ENCODE assay signal across 8 mouse cellular contexts in the genomic region with DNA sequence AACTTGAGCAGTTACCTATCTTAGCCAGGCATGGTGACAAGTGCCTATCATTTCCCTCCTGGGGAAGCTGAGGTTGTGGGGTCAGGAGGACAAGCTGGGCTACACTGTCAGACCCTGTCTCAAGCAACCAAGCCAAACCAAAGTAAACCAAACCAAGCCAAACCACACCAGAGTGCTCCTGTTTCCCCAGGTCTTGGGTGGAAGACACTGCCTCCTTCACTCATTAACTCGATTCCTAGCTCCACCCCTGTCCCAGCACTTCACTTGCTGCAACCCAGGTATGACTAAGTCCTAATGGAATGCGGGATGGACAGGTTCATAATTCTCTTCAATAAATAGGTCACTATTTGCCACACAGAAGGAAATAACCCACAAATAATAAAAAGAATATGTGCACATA. TPM values are rescaled to one million over a fixed set of nuclear protein-coding genes. Genes with fewer than 3 reads are reported as not detected.
DNase-seq lines count a peak whose midpoint lies in the region.
"Had no signal": no experiment of that assay in that cellular context is flagged by ENCODE, and none has a peak within 500 bp of the region (broad histone marks: within the 10 kb centered on the region; RNA-seq: fewer than 3 reads in every experiment).

No protein-coding gene starts in this region.

- peak; percentile 27 for DNase-seq in 3134 (ENCODE audit: extremely low read depth, insufficient read length, low spot score)
- peak; percentile 63 for DNase-seq in Muller cell, postnatal 12 days (ENCODE audit: inconsistent ontology term)
- DNase-seq in kidney, adult 9 months: peak; percentile 58
- peak; percentile 34 for DNase-seq in lung, postnatal 25 days (ENCODE audit: low spot score)
- no peak for DNase-seq in heart, postnatal 36 days
- DNase-seq in heart, postnatal 25 days (ENCODE audit: low spot score): no peak
- no peak for DNase-seq in cerebellum, adult 11 months

- intact Hi-C loops in heart, postnatal 36 days (cut with DNase I): loop anchor here (10.0 kb wide), 1 partner anchor 795 kb away; no protein-coding TSS in a partner anchor
- intact Hi-C loops in heart, postnatal 25 days (cut with DNase I): no loop called here

RNA-seq across cellular contexts. Expression of a gene that starts 2.9 kb away (rescaled TPM):
- 10 to 100 TPM; 51.2 to 52.1 TPM for total RNA-seq in heart, postnatal 36 days (2021)
- total RNA-seq in heart, postnatal 25 days (2021): 10 to 100 TPM; 48.3 to 51.5 TPM

RNA-seq across cellular contexts. Expression of a gene that starts 39.3 kb away (rescaled TPM):
- total RNA-seq in heart, postnatal 36 days (2021): not detected
- not detected for total RNA-seq in heart, postnatal 25 days (2021)
- total RNA-seq: adrenal gland, adult 18-20 months had no signal

Comparison
In these comparisons a context has a peak if more than half of its experiments do, and no peak if none do; other contexts are left out.
1. DNase-seq: peak in 3134 (single experiment), Muller cell, postnatal 12 days (single experiment), kidney, adult 9 months (single experiment) and lung, postnatal 25 days (single experiment); none in heart, postnatal 36 days (0 of 2), heart, postnatal 25 days (single experiment) and cerebellum, adult 11 months (single experiment).